Mouse (Mus musculus) hindbrain, embryonic 11.5 days (tissue): ENCODE measurements around the gene Gale. TPM values are rescaled to one million over a fixed set of nuclear protein-coding genes. Genes with fewer than 3 reads are reported as not detected.

ENCODE experiments used
- ATAC-seq: fragments of 200-750 bp; cut with Nextera tagmentation; 2 replicates; pipeline ENCODE4 v1.8.0; 2017; ENCODE audit warnings: mild to moderate bottlenecking, moderate TSS enrichment, moderate library complexity; ENCODE audit not compliant: low FRiP score
- DNase-seq: peaks from one replicate; pipeline ENCODE4 v3.0.0-alpha.2; 2015; ENCODE audit warnings: low spot score
- H3K27ac ChIP-seq: fragments of 300-500 bp; sonication (generic); 2 replicates; pipeline ENCODE4 v1.5.1; 2014; ENCODE audit warnings: mild to moderate bottlenecking, low read depth, low read length
- H3K27me3 ChIP-seq: fragments of 300-500 bp; sonication (generic); 2 replicates; pipeline ENCODE4 v1.6.1; 2014; ENCODE audit warnings: mild to moderate bottlenecking, low read length, moderate library complexity, mixed read lengths; ENCODE audit not compliant: control insufficient read depth, insufficient read depth
- H3K36me3 ChIP-seq: fragments of 300-500 bp; sonication (generic); 2 replicates; pipeline ENCODE4 v1.6.1; 2014; ENCODE audit warnings: mild to moderate bottlenecking, low read length, moderate library complexity, mixed read lengths; ENCODE audit not compliant: control insufficient read depth, insufficient read depth
- H3K4me1 ChIP-seq: fragments of 300-500 bp; sonication (generic); replicated peaks from 2 replicates; pipeline ENCODE4 v1.6.1; 2014; ENCODE audit warnings: low read length, mixed read lengths; ENCODE audit not compliant: control insufficient read depth, insufficient read depth
- H3K4me2 ChIP-seq: fragments of 300-500 bp; sonication (generic); replicated peaks from 2 replicates; pipeline ENCODE4 v1.6.1; 2014; ENCODE audit warnings: mild to moderate bottlenecking, low read depth, low read length
- H3K4me3 ChIP-seq: fragments of 300-500 bp; sonication (generic); 2 replicates; pipeline ENCODE4 v1.5.1; 2014; ENCODE audit warnings: low read depth, low read length
- H3K9ac ChIP-seq: fragments of 300-500 bp; sonication (generic); 2 replicates; pipeline ENCODE4 v1.6.1; 2014; ENCODE audit warnings: low read depth, low read length
- H3K9me3 ChIP-seq: fragments of 300-500 bp; sonication (generic); 2 replicates; pipeline ENCODE4 v1.6.1; 2016; ENCODE audit warnings: low read length; ENCODE audit not compliant: control insufficient read depth
- WGBS: fragments of 180-500 bp; shearing (Covaris S2); extraction: QIAGEN DNeasy Blood & Tissue Kit; methylation state at CpG from one replicate; pipeline ENCODE4 v1.1.7; 2014; 5-methylcytosine and 5-hydroxymethylcytosine counted together
- polyA plus RNA-seq: library from polyadenylated mRNA; unstranded; fragments of >200 nt; fragmentation: Nextera tagmentation; extraction: Ambion mirVana; gene quantifications from 2 replicates; pipeline ENCODE4 v1.2.1, GENCODE M21; 2014

Gene Gale
- polyA plus RNA-seq, 1 experiment from 2014 or later: 27.9 TPM

- H3K27ac ChIP-seq: no peak overlapping the region
- no peak for DNase-seq
- H3K9ac ChIP-seq: no peak overlapping the region
- H3K4me3 ChIP-seq: no peak overlapping the region
- H3K27me3 ChIP-seq: no peaks in the 10 kb centered on the region
- no peaks in the 10 kb centered on the region for H3K9me3 ChIP-seq
- no peak for ATAC-seq
- no peak overlapping the region for H3K4me2 ChIP-seq
- H3K36me3 ChIP-seq: no peaks in the 10 kb centered on the region
- 93% methylated on average over 5 of the region's 5 CpGs for WGBS
- H3K4me1 ChIP-seq: 0 out of 2 replicates have a peak, but pooled peaks cover 3% of the 10 kb centered on the region
Observed at GRCm38 (mm10) chr4:135925341-135925740, 38.2 kb upstream of the Gale start.

- H3K4me3 ChIP-seq: no peak overlapping the region
Observed at GRCm38 (mm10) chr4:135926195-135926808, 37.2 kb upstream of the Gale start.

GRCm38 (mm10) chr4:135926861-135927260 is 36.7 kb upstream of the Gale start:
- H3K27me3 ChIP-seq: no peaks in the 10 kb centered on the region
- H3K9me3 ChIP-seq: no peaks in the 10 kb centered on the region
- H3K36me3 ChIP-seq: no peaks in the 10 kb centered on the region
- H3K4me2 ChIP-seq: no peak overlapping the region
- ATAC-seq: no peak
- H3K4me1 ChIP-seq: 0 out of 2 replicates have a peak, but pooled peaks cover under 1% of the 10 kb centered on the region
- no peak overlapping the region for H3K4me3 ChIP-seq
- 91% methylated on average over 3 of the region's 3 CpGs for WGBS
- no peak overlapping the region for H3K9ac ChIP-seq
- no peak overlapping the region for H3K27ac ChIP-seq
- DNase-seq: no peak

More at GRCm38 (mm10) chr4:135926195-135926808, 37.2 kb upstream of the Gale start:
- ATAC-seq: no peak
- H3K9ac ChIP-seq: no peak overlapping the region
- H3K9me3 ChIP-seq: no peaks in the 10 kb centered on the region
- no peak overlapping the region for H3K4me2 ChIP-seq
- no peak for DNase-seq
- H3K36me3 ChIP-seq: no peaks in the 10 kb centered on the region
- 0 out of 2 replicates have a peak, but pooled peaks cover 3% of the 10 kb centered on the region for H3K4me1 ChIP-seq
- no peak overlapping the region for H3K27ac ChIP-seq
- no peaks in the 10 kb centered on the region for H3K27me3 ChIP-seq
- WGBS: 88% methylated on average over 10 of the region's 10 CpGs

GRCm38 (mm10) chr4:135928376-135928775 is 35.2 kb upstream of the Gale start:
- Histone ChIP-seq H3K36me3 (no peaks in the 10 kb centered on the region), H3K9me3 (no peaks in the 10 kb centered on the region), H3K9ac (no peak overlapping the region), H3K27ac (no peak overlapping the region), H3K4me2 (no peak overlapping the region), H3K4me1 (no peaks in the 10 kb centered on the region), H3K27me3 (no peaks in the 10 kb centered on the region), H3K4me3 (no peak overlapping the region)
- no peak for ATAC-seq
- 81% methylated on average over 9 of the region's 9 CpGs for WGBS
- DNase-seq: no peak

- Histone ChIP-seq H3K9ac (no peak overlapping the region), H3K4me1 (no peaks in the 10 kb centered on the region), H3K9me3 (no peaks in the 10 kb centered on the region), H3K36me3 (no peaks in the 10 kb centered on the region), H3K4me2 (no peak overlapping the region), H3K27me3 (no peaks in the 10 kb centered on the region), H3K27ac (no peak overlapping the region), H3K4me3 (no peak overlapping the region)
- WGBS: 94% methylated on average over 5 of the region's 5 CpGs
- no peak for ATAC-seq
- no peak for DNase-seq
Observed at GRCm38 (mm10) chr4:135929405-135929804, 34.1 kb upstream of the Gale start.

GRCm38 (mm10) chr4:135929828-135930227 is 33.7 kb upstream of the Gale start:
- 93% methylated on average over 9 of the region's 9 CpGs for WGBS
- Histone ChIP-seq H3K4me2 (no peak overlapping the region), H3K9ac (no peak overlapping the region), H3K27me3 (no peaks in the 10 kb centered on the region), H3K27ac (no peak overlapping the region), H3K36me3 (no peaks in the 10 kb centered on the region), H3K4me3 (no peak overlapping the region), H3K9me3 (no peaks in the 10 kb centered on the region), H3K4me1 (no peaks in the 10 kb centered on the region)
- ATAC-seq (no peak), DNase-seq (no peak)

- DNase-seq (no peak), ATAC-seq (no peak)
- Histone ChIP-seq H3K4me1 (no peaks in the 10 kb centered on the region), H3K4me3 (no peak overlapping the region), H3K36me3 (no peaks in the 10 kb centered on the region), H3K27me3 (no peaks in the 10 kb centered on the region), H3K27ac (no peak overlapping the region), H3K9ac (no peak overlapping the region), H3K4me2 (no peak overlapping the region), H3K9me3 (no peaks in the 10 kb centered on the region)
- WGBS: 93% methylated on average over 8 of the region's 8 CpGs
Observed at GRCm38 (mm10) chr4:135930239-135930638, 33.3 kb upstream of the Gale start.

GRCm38 (mm10) chr4:135931832-135932231 is 31.7 kb upstream of the Gale start:
- Histone ChIP-seq H3K4me3 (no peak overlapping the region), H3K4me1 (no peaks in the 10 kb centered on the region), H3K4me2 (no peak overlapping the region), H3K27ac (no peak overlapping the region), H3K9me3 (no peaks in the 10 kb centered on the region), H3K9ac (no peak overlapping the region), H3K27me3 (no peaks in the 10 kb centered on the region), H3K36me3 (no peaks in the 10 kb centered on the region)
- ATAC-seq (no peak), DNase-seq (no peak)
- 71% methylated on average over 5 of the region's 5 CpGs for WGBS

- no peaks in the 10 kb centered on the region for H3K27me3 ChIP-seq
- no peak overlapping the region for H3K4me3 ChIP-seq
- no peak overlapping the region for H3K27ac ChIP-seq
- H3K4me2 ChIP-seq: no peak overlapping the region
- 54% methylated on average over 12 of the region's 12 CpGs for WGBS
- no peak for ATAC-seq
- no peaks in the 10 kb centered on the region for H3K4me1 ChIP-seq
- H3K9ac ChIP-seq: no peak overlapping the region
- peak; percentile 14 for DNase-seq
- H3K9me3 ChIP-seq: no peaks in the 10 kb centered on the region
- H3K36me3 ChIP-seq: no peaks in the 10 kb centered on the region
Observed at GRCm38 (mm10) chr4:135934708-135935500, 28.6 kb upstream of the Gale start.
